In genomic region chr9:50485521-50485920, GRCm38 (mm10) we compare ENCODE assay signal across 8 mouse cellular contexts. TPM values are rescaled to one million over a fixed set of nuclear protein-coding genes. Genes with fewer than 3 reads are reported as not detected.
DNase-seq lines count a peak whose midpoint lies in the region; ATAC-seq and TF ChIP-seq lines count a peak whose summit lies in the region.

No protein-coding gene starts in this region.

- peak overlapping the region; percentile 39 for H3K4me2 ChIP-seq in heart, embryonic 16.5 days (ENCODE audit: low read depth, low read length)
- peak overlapping the region; percentile 41 for H3K4me2 ChIP-seq in hindbrain, postnatal 0 days (ENCODE audit: low read depth, low read length)
- peak overlapping the region; percentile 10; the same call in 1 of the 2 replicates for H3K4me2 ChIP-seq in midbrain, embryonic 11.5 days

- no peaks in the 10 kb centered on the region for H3K9me3 ChIP-seq in heart, embryonic 16.5 days (replicated peaks; ENCODE audit: control insufficient read depth, low read length)
- H3K9me3 ChIP-seq in hindbrain, postnatal 0 days (ENCODE audit: low read length), result no peaks in the 10 kb centered on the region
- no peaks in the 10 kb centered on the region for H3K9me3 ChIP-seq in midbrain, embryonic 11.5 days (ENCODE audit: control insufficient read depth, low read length)

- no peak for TF ChIP-seq CTCF in hindbrain, postnatal 0 days (IDR thresholded peaks at IDR 0.05; ENCODE audit: low read depth)

- 18% methylated on average over 10 of the region's 10 CpGs for WGBS in heart, embryonic 16.5 days
- whole genome bisulfite sequencing in hindbrain, postnatal 0 days, result 5% methylated on average over 10 of the region's 10 CpGs
- WGBS in midbrain, embryonic 11.5 days, result 5% methylated on average over 10 of the region's 10 CpGs

- no peaks in the 10 kb centered on the region for H3K36me3 ChIP-seq in heart, embryonic 16.5 days (ENCODE audit: control insufficient read depth, insufficient read depth)
- H3K36me3 ChIP-seq in hindbrain, postnatal 0 days (ENCODE audit: insufficient read depth, low read length), result no peaks in the 10 kb centered on the region
- no peaks in the 10 kb centered on the region for H3K36me3 ChIP-seq in midbrain, embryonic 11.5 days (ENCODE audit: control insufficient read depth, insufficient read depth, low read length)

- DNase-seq in heart, postnatal 25 days (ENCODE audit: low spot score), result no peak
- peak; percentile 49 for DNase-seq in embryo, embryonic 11 days
- DNase-seq in hindbrain, postnatal 0 days (ENCODE audit: low spot score), result peak; percentile 24
- peak; percentile 91 for DNase-seq in midbrain, embryonic 11.5 days (ENCODE audit: low spot score, missing footprints)
- DNase-seq in urinary bladder, postnatal 4 days (ENCODE audit: low spot score in 2 of 2), result no peak
- DNase-seq in adrenal gland, postnatal 14 days, result no peak
- DNase-seq in thymus, adult 18-20 months, result no peak

- intact Hi-C loops in heart, postnatal 25 days (cut with DNase I), result no loop called here

- no peaks in the 10 kb centered on the region; the same call in 1 of the 2 replicates for H3K27me3 ChIP-seq in heart, embryonic 16.5 days (ENCODE audit: control insufficient read depth, insufficient read depth, low read length)
- no peaks in the 10 kb centered on the region for H3K27me3 ChIP-seq in hindbrain, postnatal 0 days (ENCODE audit: insufficient read depth, low read length)
- H3K27me3 ChIP-seq in midbrain, embryonic 11.5 days (ENCODE audit: control insufficient read depth, insufficient read depth, low read length), result no peaks in the 10 kb centered on the region

- no peak overlapping the region for H3K27ac ChIP-seq in heart, embryonic 16.5 days (ENCODE audit: low read length)
- H3K27ac ChIP-seq in hindbrain, postnatal 0 days, result no peak overlapping the region
- H3K27ac ChIP-seq in midbrain, embryonic 11.5 days (ENCODE audit: low read depth, low read length), result no peak overlapping the region

- 0 out of 2 replicates have a peak, but pooled peaks cover 2% of the 10 kb centered on the region for H3K4me1 ChIP-seq in heart, embryonic 16.5 days (ENCODE audit: control insufficient read depth, insufficient read depth, low read length)
- H3K4me1 ChIP-seq in hindbrain, postnatal 0 days (ENCODE audit: insufficient read depth, low read length), result peaks cover 2% of the 10 kb centered on the region; the same call in 1 of the 2 replicates
- H3K4me1 ChIP-seq in midbrain, embryonic 11.5 days (ENCODE audit: control insufficient read depth, insufficient read depth, low read length), result no peaks in the 10 kb centered on the region

- H3K9ac ChIP-seq in heart, embryonic 16.5 days (ENCODE audit: low read length), result no peak overlapping the region
- H3K9ac ChIP-seq in hindbrain, postnatal 0 days (replicated peaks; ENCODE audit: low read length), result no peak overlapping the region
- no peak overlapping the region for H3K9ac ChIP-seq in midbrain, embryonic 11.5 days (ENCODE audit: low read length)

- ATAC-seq in heart, embryonic 16.5 days (replicated peaks; ENCODE audit: extremely low read depth, insufficient read depth, low FRiP score), result no peak
- ATAC-seq in hindbrain, postnatal 0 days, result no peak
- no peak for ATAC-seq in midbrain, embryonic 11.5 days (ENCODE audit: low FRiP score)

- peak overlapping the region; percentile 11 for H3K4me3 ChIP-seq in heart, embryonic 16.5 days (ENCODE audit: low read length)
- no peak overlapping the region for H3K4me3 ChIP-seq in hindbrain, postnatal 0 days (ENCODE audit: low read length)
- H3K4me3 ChIP-seq in midbrain, embryonic 11.5 days (ENCODE audit: low read depth, low read length), result no peak overlapping the region

RNA-seq across cellular contexts. Expression of gene Plet1, which starts 8.8 kb away (rescaled TPM):
- 1.1 and 1.7 TPM in 2 replicates for polyA plus RNA-seq in heart, embryonic 16.5 days (2015; fragmentation: Nextera tagmentation; extraction: Ambion mirVana)
- 1 to 10 TPM; 1.6 to 2.2 TPM for total RNA-seq in heart, postnatal 25 days (2021)
- total RNA-seq in hindbrain, postnatal 0 days (2014; rRNA removed), result 0.37 TPM in 1 of 2 replicates, not detected in the other
- 0.86 and 1.0 TPM in 2 replicates for polyA plus RNA-seq in hindbrain, postnatal 0 days (2015; fragmentation: Nextera tagmentation; extraction: Ambion mirVana)
- polyA plus RNA-seq in midbrain, embryonic 11.5 days (2014; fragmentation: Nextera tagmentation; extraction: Ambion mirVana), result 0.52 and 0.78 TPM in 2 replicates
- 0.33 and 0.41 TPM in 2 replicates for total RNA-seq in adrenal gland, postnatal 14 days (2021)

RNA-seq across cellular contexts. Expression of gene Pts, which starts 43.0 kb away (rescaled TPM):
- polyA plus RNA-seq in heart, embryonic 16.5 days (2015; fragmentation: Nextera tagmentation; extraction: Ambion mirVana), result 91.6 and 93.2 TPM in 2 replicates
- 10 to 100 TPM; 29.0 to 29.5 TPM for total RNA-seq in heart, postnatal 25 days (2021)
- 65.7 and 86.8 TPM in 2 replicates for total RNA-seq in hindbrain, postnatal 0 days (2014; rRNA removed)
- polyA plus RNA-seq in hindbrain, postnatal 0 days (2015; fragmentation: Nextera tagmentation; extraction: Ambion mirVana), result 114 and 115 TPM in 2 replicates
- polyA plus RNA-seq in midbrain, embryonic 11.5 days (2014; fragmentation: Nextera tagmentation; extraction: Ambion mirVana), result 76.8 and 88.0 TPM in 2 replicates
- 68.9 and 73.9 TPM in 2 replicates for total RNA-seq in adrenal gland, postnatal 14 days (2021)

Comparison
In these comparisons a context has a peak if more than half of its experiments do, and no peak if none do; other contexts are left out.
1. DNase-seq: peak in embryo, embryonic 11 days (single experiment), hindbrain, postnatal 0 days (single experiment) and midbrain, embryonic 11.5 days (single experiment); none in heart, postnatal 25 days (single experiment), urinary bladder, postnatal 4 days (0 of 2), adrenal gland, postnatal 14 days (single experiment) and thymus, adult 18-20 months (0 of 2).
2. Peak in every context shown above with its lines, with median percentiles within 50 percentile points of each other: H3K4me2 ChIP-seq.